Mouse (Mus musculus) ES-E14 (cell line): ENCODE measurements at regions not wholly inside any gene's neighbourhood (a gene's known extent, or its start where the extent isn't known, plus 50 kb on each side); places are given as distances from the start of the nearest gene placed in this dataset.

Experiments
- DNase-seq: peaks from one replicate; pipeline ENCODE4 v3.0.0-alpha.2; 2013; ENCODE audit warnings: low read depth, low spot score
- H3K27ac ChIP-seq: 2 replicates; pipeline ENCODE4 v1.5.1; 2012; ENCODE audit warnings: low read depth, mild to moderate bottlenecking, low read length, moderate library complexity, mixed read lengths; ENCODE audit not compliant: poor library complexity, insufficient read depth, severe bottlenecking
- H3K36me3 ChIP-seq: 2 replicates; pipeline ENCODE4 v1.6.1; 2012; ENCODE audit warnings: mild to moderate bottlenecking, low read length, moderate library complexity, mixed read lengths; ENCODE audit not compliant: control insufficient read depth, poor library complexity, insufficient read depth, severe bottlenecking
- H3K4me1 ChIP-seq, 2 experiments: fragments of 150-350 bp in 1 of 2; sonication (generic) in 1 of 2; 2 replicates each; pipeline ENCODE4 v1.6.1; 2012; ENCODE audit warnings: low read length in 2 of 2, mild to moderate bottlenecking in 1 of 2, mixed read lengths in 1 of 2; ENCODE audit not compliant: control insufficient read depth in 2 of 2, insufficient read depth in 2 of 2, poor library complexity in 1 of 2
- H3K4me3 ChIP-seq, 2 experiments: fragments of 150-350 bp in 1 of 2; sonication (generic) in 1 of 2; 2 replicates each; pipeline ENCODE4 v1.5.1; 2012; ENCODE audit warnings: low read length in 2 of 2, low read depth in 1 of 2, mild to moderate bottlenecking in 1 of 2, mixed read lengths in 1 of 2; ENCODE audit not compliant: insufficient read depth in 1 of 2, poor library complexity in 1 of 2, severe bottlenecking in 1 of 2
- H3K9ac ChIP-seq: 2 replicates; pipeline ENCODE4 v1.6.1; 2012; ENCODE audit warnings: low read depth, mild to moderate bottlenecking, low read length, mixed read lengths; ENCODE audit not compliant: poor library complexity, insufficient read depth, severe bottlenecking
- H3K9me3 ChIP-seq: fragments of 150-350 bp; sonication (generic); 2 replicates; pipeline ENCODE4 v1.6.1; 2012; ENCODE audit warnings: low read depth, mild to moderate bottlenecking, low read length; ENCODE audit not compliant: control insufficient read depth, insufficient read depth
- CHD2 ChIP-seq: IDR thresholded peaks from 2 replicates; pipeline ENCODE4 v1.6.1; 2014; ENCODE audit warnings: mild to moderate bottlenecking, low read depth, low read length, inconsistent platforms
- HCFC1 ChIP-seq: IDR thresholded peaks from 2 replicates; pipeline ENCODE4 v1.6.1; 2012; ENCODE audit warnings: low read length, inconsistent platforms, borderline replicate concordance; ENCODE audit not compliant: insufficient read depth
- MAFK ChIP-seq: IDR thresholded peaks from 2 replicates; pipeline ENCODE4 v1.6.1; 2014; ENCODE audit warnings: mild to moderate bottlenecking, low read depth, low read length, inconsistent platforms; ENCODE audit not compliant: insufficient read depth
- ZC3H11A ChIP-seq: IDR thresholded peaks from 2 replicates; pipeline ENCODE4 v1.6.1; 2012; ENCODE audit warnings: low read depth, mild to moderate bottlenecking, inconsistent platforms, low read length, borderline replicate concordance
- ZNF384 ChIP-seq: IDR thresholded peaks from 2 replicates; pipeline ENCODE4 v1.6.1; 2012; ENCODE audit warnings: low read depth, low read length, inconsistent platforms
- in situ Hi-C, 2 experiments: fragments of 600-800 bp; cut with MboI; formaldehyde crosslinking; loops; one replicate each; pipeline ENCODE4 v1.15.1; 2025; ENCODE audit warnings: low sequenced_read_pairs in 2 of 2, inconsistent platforms in 1 of 2; ENCODE audit not compliant: unreplicated experiment in 2 of 2

DNA sequence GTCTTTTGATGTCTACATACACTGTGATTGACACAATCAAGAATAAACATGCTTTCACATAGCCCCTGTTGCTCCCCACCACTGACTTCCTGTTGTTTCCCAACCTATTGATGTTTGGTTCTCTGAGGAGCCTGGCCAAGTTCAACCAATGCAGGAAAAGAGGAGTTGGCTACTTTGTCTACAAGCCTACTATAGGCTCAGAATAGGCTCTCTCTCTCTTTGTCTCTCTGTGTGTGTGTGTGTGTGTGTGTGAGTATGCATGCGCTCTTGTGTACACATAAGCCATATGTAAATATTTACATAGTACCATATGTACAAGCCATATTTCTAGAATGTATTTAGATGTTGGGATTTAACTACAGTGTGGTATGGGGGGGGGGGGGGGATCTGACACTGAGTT is 222.6 kb downstream of the Tex36 start:
- Histone ChIP-seq H3K4me3 (no peak overlapping the region), H3K4me1 (peaks cover 0 to 6% of the 10 kb centered on the region in 2 experiments; a peak in 1 of 4 replicates), H3K9me3 (no peaks in the 10 kb centered on the region), H3K36me3 (no peaks in the 10 kb centered on the region), H3K9ac (no peak overlapping the region), H3K27ac (no peak overlapping the region)
- no peak for DNase-seq
- TF ChIP-seq ZC3H11A (no peak), MAFK (no peak), HCFC1 (no peak), CHD2 (no peak), ZNF384 (no peak)
- in situ Hi-C loops: no loop called here

DNA sequence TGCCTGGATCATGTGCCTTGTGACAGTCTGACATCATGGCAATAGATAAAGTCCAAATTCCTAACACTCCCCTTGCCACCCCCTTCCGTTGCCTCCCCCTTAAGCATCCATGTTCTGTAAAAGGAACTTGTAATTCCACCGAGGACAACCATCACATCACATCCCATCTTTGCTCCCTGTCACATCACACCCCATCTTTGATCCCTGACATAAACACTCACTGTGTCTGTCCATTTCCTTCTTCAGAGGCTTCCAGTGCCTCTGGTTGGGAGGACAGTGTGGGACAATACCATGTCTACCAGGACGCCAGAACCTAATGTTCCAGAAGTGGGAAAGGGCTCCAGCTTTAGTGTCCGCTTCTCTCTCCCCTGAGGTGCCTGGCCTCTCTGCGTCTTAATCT is 223.6 kb downstream of the Tex36 start:
- Histone ChIP-seq H3K27ac (no peak overlapping the region), H3K4me3 (no peak overlapping the region), H3K9ac (no peak overlapping the region), H3K36me3 (no peaks in the 10 kb centered on the region), H3K4me1 (peaks cover 0 to 6% of the 10 kb centered on the region in 2 experiments; a peak in 1 of 4 replicates), H3K9me3 (no peaks in the 10 kb centered on the region)
- in situ Hi-C loops: no loop called here
- DNase-seq: no peak
- TF ChIP-seq CHD2 (no peak), HCFC1 (no peak), ZNF384 (no peak)

DNA sequence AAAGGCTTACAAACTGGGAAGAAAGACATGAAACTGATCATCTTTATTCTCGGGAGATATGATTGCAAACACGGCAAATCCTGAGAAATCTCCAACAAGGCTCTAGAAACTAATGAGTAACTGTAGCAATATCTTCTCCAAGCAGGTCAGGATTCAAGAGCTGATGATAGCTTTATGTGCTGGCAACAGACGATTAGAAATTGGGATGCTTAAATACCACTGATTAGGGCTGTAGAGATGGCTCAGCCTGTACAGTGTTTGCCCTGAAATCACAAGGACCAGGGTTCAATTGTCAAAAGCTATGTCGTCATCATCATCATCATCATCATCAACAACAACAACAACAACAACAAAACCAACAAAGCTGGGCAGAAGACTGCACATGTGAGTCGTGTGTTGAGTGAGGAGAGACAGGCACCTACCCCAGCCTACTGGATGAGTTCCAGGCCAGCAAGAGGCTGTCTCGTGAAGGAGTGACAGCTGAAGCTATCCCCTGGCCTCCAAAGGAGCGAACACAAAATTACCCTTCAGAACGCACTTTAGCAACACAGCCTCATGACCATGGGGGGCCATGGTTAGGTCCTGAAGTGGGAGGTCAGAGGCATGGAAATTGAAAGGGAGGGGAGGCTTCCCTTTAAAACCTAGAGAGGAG is 225.0 kb downstream of the Tex36 start:
- no peaks in the 10 kb centered on the region for H3K9me3 ChIP-seq
- H3K27ac ChIP-seq: no peak overlapping the region
- no peak for TF ChIP-seq CHD2
- TF ChIP-seq HCFC1: no peak
- no peak for TF ChIP-seq ZNF384
- no peak for TF ChIP-seq MAFK
- TF ChIP-seq ZC3H11A: no peak
- DNase-seq: no peak
- peaks cover 0 to 1% of the 10 kb centered on the region in 2 experiments; a peak in 1 of 4 replicates for H3K4me1 ChIP-seq
- H3K36me3 ChIP-seq: no peaks in the 10 kb centered on the region
- H3K4me3 ChIP-seq: no peak overlapping the region
- in situ Hi-C loops: no loop called here
- H3K9ac ChIP-seq: no peak overlapping the region

DNA sequence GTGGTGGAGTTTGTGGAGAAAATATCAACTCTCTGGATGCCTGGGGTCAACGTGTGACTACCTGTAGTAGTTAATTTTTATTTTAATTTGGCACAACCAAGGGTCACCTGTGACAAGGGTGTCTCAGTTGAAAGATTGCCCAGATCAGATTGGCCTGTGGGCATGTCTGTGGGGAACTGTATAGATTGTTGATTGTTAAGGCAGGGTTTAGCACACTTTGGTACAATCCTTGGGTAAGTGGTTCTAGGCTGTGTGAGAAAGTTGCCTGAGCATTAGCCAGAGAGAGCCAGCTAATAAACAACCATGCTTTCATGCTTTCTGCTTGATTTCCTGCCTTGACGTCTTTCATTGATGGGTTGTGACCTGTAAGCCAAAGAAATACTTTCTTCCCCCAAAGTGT is 229.3 kb downstream of the Tex36 start:
- Histone ChIP-seq H3K4me3 (no peak overlapping the region), H3K9ac (no peak overlapping the region), H3K9me3 (no peaks in the 10 kb centered on the region), H3K4me1 (no peaks in the 10 kb centered on the region), H3K27ac (no peak overlapping the region), H3K36me3 (no peaks in the 10 kb centered on the region)
- in situ Hi-C loops: no loop called here
- no peak for TF ChIP-seq ZC3H11A
- TF ChIP-seq CHD2: no peak
- TF ChIP-seq HCFC1: no peak
- TF ChIP-seq MAFK: no peak
- no peak for TF ChIP-seq ZNF384
- DNase-seq: no peak

DNA sequence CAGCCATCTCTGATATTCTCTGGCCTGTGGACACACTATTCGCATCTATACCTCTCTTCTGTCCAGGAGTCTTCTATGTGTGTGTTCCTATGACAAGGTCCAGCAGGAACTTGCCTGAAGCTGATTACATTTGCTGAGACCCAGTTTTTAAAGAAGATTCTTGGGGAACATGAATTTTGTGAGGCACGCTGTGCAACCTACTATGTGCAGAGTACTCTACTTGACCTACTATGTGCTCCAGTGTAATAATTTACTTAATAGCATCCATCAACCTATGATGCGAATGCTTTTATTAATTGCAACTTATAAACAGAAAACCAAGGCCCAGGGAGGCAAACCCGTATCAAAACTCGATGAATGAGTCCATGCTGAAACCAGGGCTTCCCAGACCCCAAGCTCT is 231.4 kb downstream of the Tex36 start:
- in situ Hi-C loops: no loop called here
- no peaks in the 10 kb centered on the region for H3K4me1 ChIP-seq
- no peak overlapping the region for H3K4me3 ChIP-seq
- H3K9ac ChIP-seq: no peak overlapping the region
- H3K27ac ChIP-seq: no peak overlapping the region
- no peaks in the 10 kb centered on the region for H3K9me3 ChIP-seq
- no peak for DNase-seq
- TF ChIP-seq CHD2: no peak
- no peak for TF ChIP-seq ZC3H11A
- TF ChIP-seq MAFK: no peak
- TF ChIP-seq HCFC1: no peak
- TF ChIP-seq ZNF384: no peak
- no peaks in the 10 kb centered on the region for H3K36me3 ChIP-seq
